In genomic region chr1:53063921-53064320, GRCm38 (mm10) we compare ENCODE assay signal across 16 mouse cellular contexts. TPM values are rescaled to one million over a fixed set of nuclear protein-coding genes. Genes with fewer than 3 reads are reported as not detected.
DNase-seq lines count a peak whose midpoint lies in the region.
"Had no signal": no experiment of that assay in that cellular context is flagged by ENCODE, and none has a peak within 500 bp of the region (broad histone marks: within the 10 kb centered on the region; RNA-seq: fewer than 3 reads in every experiment).

No protein-coding gene starts in this region.

- DNase-seq in gastrocnemius, adult 18-20 months (ENCODE audit: low spot score) = peak; percentile 55
- no peak for DNase-seq in gastrocnemius, postnatal 14 days
- peak; percentile 12 for DNase-seq in gastrocnemius, postnatal 25 days
- no peak for DNase-seq in gastrocnemius, adult 8-10 months (ENCODE audit: low spot score in 2 of 2)
- peak; percentile 40 for DNase-seq in skeletal muscle tissue, adult 2 months (ENCODE audit: low read depth, low spot score)
- DNase-seq: adrenal gland, adult 8-10 months; adrenal gland, postnatal 14 days; adrenal gland, postnatal 36 days; B cell, adult 2 months; cerebellum, adult 11-12 months; cerebellum, adult 2 months; cerebellum, adult 9-10 months; cerebellum, postnatal 10 days; cerebellum, postnatal 25 days had no signal

- intact Hi-C loops in gastrocnemius, postnatal 14 days (cut with DNase I; ENCODE audit: low total_unique reads) = no loop called here

RNA-seq across cellular contexts. Expression of gene Mstn, which starts 2.5 kb away (rescaled TPM):
- 10 to 100 TPM; 41.3 to 43.2 TPM for total RNA-seq in gastrocnemius, adult 18-20 months (2021)
- total RNA-seq in gastrocnemius, postnatal 14 days (2021) = 10 to 100 TPM; 27.3 to 36.4 TPM
- total RNA-seq in gastrocnemius, postnatal 25 days (2021) = 10 to 100 TPM; 29.6 to 38.9 TPM
- total RNA-seq in gastrocnemius, adult 8-10 months (2022) = 10 to 100 TPM; 61.3 to 79.1 (median 64.6) TPM
- total RNA-seq: adrenal gland, adult 18-20 months; adrenal gland, postnatal 14 days; adrenal gland, postnatal 36 days; CH12.LX had no signal

RNA-seq across cellular contexts. Expression of gene 1700019D03Rik, which starts 43.9 kb away (rescaled TPM):
- 1 to 10 TPM in 1 of 2 experiments, under 1 TPM in 1; 0.55 to 1.4 TPM for total RNA-seq in gastrocnemius, adult 18-20 months (2021)
- 1 to 10 TPM; 1.3 to 2.0 TPM for total RNA-seq in gastrocnemius, postnatal 14 days (2021)
- total RNA-seq in gastrocnemius, postnatal 25 days (2021) = 1 to 10 TPM; 1.0 to 2.1 TPM
- 1 to 10 TPM in 1 of 4 experiments, under 1 TPM in 3; 0.48 to 1.4 (median 0.58) TPM for total RNA-seq in gastrocnemius, adult 8-10 months (2022)

Comparison
In these comparisons a context has a peak if more than half of its experiments do, and no peak if none do; other contexts are left out.
1. DNase-seq: peak in gastrocnemius, adult 18-20 months (single experiment), gastrocnemius, postnatal 25 days (single experiment) and skeletal muscle tissue, adult 2 months (single experiment); none in gastrocnemius, postnatal 14 days (single experiment) and gastrocnemius, adult 8-10 months (0 of 2).